Mouse (Mus musculus) left cerebral cortex, adult 9 months (tissue): ENCODE measurements around the gene Phactr2.
A peak's percentile ranks its signal among the peaks of the same experiment; 100 is the strongest.

Source experiments
- DNase-seq, 2 experiments: peaks; one replicate each; pipeline ENCODE4 v3.0.0; 2022; ENCODE audit warnings: low spot score in 2 of 2

Gene Phactr2

GRCm38 (mm10) chr10:13448283-13449045 lies 25.7 kb downstream of the Phactr2 start:
- no peak for DNase-seq

- DNase-seq: no peak
Measured at GRCm38 (mm10) chr10:13446791-13447249, 27.4 kb downstream of the Phactr2 start.

DNA sequence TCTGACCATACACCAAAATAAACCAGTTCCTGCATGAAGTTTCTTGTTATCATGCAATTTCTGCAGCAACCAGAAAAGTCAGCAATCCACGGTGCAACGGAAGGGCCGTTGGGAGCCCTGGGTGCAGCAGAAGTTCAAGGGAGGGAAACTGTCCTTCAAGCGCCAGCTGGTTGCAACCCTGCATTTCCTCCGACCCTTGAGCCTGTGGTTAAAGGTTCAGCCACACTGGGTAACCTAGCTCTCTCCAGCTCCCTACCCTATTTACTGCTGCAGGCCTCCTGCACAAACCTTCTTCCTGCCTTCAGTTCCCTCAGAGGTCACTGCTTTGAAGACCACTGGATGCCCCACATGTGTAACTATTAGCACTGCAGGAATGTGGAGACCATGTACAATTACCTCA lies 30.0 kb downstream of the Phactr2 start:
- DNase-seq: no peak

- DNase-seq: no peak
Measured at GRCm38 (mm10) chr10:13443647-13444046, 30.6 kb downstream of the Phactr2 start.

DNA sequence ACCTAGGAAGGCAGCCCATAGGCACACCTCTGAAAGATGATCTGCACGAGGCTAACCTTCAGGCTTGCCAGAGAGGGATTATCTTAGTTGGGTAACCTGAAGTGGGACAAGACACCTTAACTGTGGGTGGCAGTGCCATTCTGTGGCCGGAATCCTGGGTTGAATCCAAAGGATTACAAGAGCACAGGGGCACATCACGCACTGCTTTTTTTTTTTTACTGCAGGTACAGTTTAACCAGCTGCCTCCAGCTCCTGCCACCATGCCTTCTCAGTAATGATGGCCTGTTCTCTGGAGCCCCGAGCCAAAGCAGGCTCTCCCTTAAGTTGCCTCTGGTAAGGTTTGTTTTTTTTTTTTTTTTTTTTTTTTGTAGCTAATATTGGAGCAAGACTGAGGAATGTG lies 33.9 kb downstream of the Phactr2 start:
- DNase-seq: no peak

GRCm38 (mm10) chr10:13438118-13438821 lies 35.9 kb downstream of the Phactr2 start:
- no peak for DNase-seq

GRCm38 (mm10) chr10:13437011-13437410 lies 37.2 kb downstream of the Phactr2 start:
- no peak for DNase-seq

- no peak for DNase-seq
Measured at GRCm38 (mm10) chr10:13433016-13433415, 41.2 kb downstream of the Phactr2 start.

DNA sequence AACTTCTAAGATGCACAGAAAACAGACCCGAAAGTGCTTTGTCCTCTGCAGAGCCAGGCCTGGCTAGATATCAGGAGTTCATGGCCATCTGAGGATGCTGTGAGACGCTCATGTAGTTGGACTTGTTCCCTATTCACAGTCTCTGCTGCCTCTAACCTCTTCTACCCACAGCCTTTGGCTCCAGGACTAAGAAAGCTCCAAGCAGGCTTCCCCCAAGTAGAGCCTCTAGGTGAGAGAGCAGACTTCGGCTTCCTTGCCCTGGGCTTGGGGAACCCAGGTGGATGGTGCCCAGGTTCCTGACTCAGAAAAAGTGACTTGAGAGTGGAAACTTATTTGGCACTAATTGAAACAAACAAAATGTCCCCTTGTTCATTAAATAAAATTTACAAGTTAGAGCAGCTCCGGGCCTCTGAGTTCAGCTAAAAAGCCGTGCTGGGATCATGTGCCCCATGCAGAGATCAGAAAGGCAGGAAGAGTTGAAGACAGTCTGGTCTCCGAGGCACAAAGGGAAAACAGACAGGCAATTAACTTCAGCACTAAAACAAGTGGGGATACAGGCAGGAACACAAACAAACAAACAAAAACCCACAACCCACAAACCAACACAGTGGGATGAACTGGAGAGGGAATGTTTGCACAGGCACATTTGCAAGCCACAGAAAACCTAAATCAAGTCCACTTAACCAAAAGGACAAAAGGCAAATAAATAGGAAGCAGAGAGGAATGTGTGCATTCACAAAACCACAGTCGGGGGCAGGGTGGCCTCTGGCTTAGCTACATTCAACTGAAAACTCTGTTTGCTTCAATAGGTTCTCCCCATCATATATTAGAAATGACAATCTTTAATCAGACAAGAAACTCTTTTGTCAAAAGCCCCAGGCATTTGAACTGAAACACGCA lies 42.3 kb downstream of the Phactr2 start:
- no peak for DNase-seq

- peak in 1 of 2 experiments; percentile 63 for DNase-seq
Measured at GRCm38 (mm10) chr10:13429766-13430165, 44.4 kb downstream of the Phactr2 start.

DNA sequence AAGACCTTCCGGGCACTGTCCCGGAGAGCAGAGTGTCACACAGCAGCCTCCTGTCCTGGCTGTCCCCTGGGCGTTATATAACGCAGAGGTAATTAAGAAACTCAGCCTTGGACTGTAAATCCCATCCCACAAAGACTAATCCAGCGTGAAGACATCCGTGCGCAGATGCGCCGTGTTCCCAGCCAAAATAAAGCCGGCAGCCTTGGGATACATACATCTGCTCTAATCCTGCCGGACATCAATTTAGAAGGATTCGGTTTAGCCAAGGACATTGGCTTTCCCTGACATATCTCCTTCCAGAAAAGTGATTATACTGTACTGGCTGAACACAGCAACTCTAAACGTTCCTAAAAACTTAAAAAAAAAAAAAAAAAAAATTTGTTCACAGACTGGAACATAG lies 45.0 kb downstream of the Phactr2 start:
- DNase-seq: no peak

GRCm38 (mm10) chr10:13428536-13428935 lies 45.7 kb downstream of the Phactr2 start:
- DNase-seq: no peak

- DNase-seq: no peak
Measured at GRCm38 (mm10) chr10:13427599-13427998, 46.6 kb downstream of the Phactr2 start.

DNA sequence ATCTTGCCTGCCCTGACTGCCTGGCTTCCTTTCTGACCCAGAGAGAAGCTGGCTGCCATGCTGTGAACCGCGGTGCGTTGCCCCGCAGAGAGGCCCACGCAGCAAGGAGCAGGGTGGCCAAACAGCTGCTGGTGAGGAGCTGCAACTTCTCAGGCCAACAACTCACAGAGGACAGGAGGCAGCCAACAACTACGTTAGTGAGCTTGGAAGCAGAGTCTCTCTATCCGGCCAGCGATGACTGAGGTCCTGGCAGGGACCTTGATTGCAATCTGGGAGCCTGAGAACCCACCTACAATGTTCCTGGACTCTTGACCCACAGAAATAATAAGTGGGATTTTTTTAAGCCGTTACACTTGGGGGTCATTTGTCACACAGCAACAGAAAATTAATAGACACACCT lies 49.0 kb downstream of the Phactr2 start:
- no peak for DNase-seq

DNA sequence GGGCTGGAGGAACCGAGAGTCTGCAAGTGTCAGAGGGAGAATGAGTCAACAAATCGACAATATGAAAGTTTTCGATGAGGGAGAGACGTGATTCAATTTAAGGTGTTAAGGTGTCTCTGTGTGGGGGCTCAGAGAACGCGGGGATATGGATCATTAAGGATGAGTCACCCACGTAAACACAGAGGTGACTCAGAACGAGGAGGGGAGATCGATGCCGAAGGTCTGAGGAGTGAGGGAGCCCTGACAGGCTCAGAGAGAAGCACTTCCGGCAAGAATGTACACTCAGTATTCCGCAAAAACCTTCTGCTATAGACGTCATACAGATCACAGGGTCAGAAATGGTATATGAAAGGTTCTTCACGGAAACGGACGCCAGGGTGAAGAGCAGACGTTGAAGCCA lies 49.7 kb downstream of the Phactr2 start:
- DNase-seq: no peak

DNA sequence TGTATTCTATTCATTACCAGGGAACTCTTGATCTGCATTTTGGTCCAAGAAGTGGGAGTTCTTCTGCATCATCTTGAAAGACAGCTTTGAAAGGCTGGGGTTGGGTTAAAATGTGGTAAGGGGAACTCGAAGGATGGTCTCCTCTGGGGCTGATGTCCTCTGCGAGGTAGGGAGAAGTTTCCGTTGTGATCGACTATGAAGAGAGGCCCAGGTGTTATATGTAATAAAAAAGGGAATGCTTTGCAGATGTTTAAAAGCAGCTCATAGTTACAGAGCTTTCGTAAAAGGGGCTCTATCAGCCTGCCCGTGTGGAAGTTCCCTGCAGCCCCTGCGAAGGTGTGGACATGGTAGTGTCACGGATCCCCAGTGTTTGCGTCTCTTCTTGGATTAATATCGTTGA lies 50.2 kb downstream of the Phactr2 start:
- no peak for DNase-seq

DNA sequence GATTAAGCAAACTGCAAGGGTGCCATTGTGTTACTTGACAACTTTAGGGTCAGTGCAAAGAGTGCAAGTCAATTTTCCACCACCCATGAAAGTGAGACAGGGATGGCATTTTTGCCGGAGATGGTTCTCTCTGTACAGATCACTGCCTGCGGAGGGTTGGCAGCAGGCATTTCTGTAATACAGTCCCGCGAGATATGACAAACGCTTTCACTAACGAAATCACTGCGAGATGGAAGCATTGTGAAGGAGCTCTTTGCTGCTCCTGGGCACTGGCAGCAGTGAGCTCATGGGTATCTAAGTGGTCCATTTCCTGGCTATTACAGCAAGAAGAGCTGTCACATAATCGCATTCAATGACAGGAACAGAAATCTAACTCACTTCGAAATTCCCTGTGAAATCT lies 52.1 kb downstream of the Phactr2 start:
- no peak for DNase-seq

GRCm38 (mm10) chr10:13419246-13419645 lies 55.0 kb downstream of the Phactr2 start:
- no peak for DNase-seq

GRCm38 (mm10) chr10:13415489-13416104 lies 58.6 kb downstream of the Phactr2 start:
- no peak for DNase-seq

- DNase-seq: no peak
Measured at GRCm38 (mm10) chr10:13412202-13412923, 61.8 kb downstream of the Phactr2 start.

- no peak for DNase-seq
Measured at GRCm38 (mm10) chr10:13411056-13411455, 63.2 kb downstream of the Phactr2 start.
